Mouse (Mus musculus): ENCODE measurements at regions not wholly inside any gene's neighbourhood (a gene's known extent, or its start where the extent isn't known, plus 50 kb on each side); places are given as distances from the start of the nearest gene placed in this dataset.

- Histone ChIP-seq H3K27ac (no peak overlapping the region), H3K9me3 (no peaks in the 10 kb centered on the region), H3K4me3 (no peak overlapping the region), H3K4me2 (replicated peaks) (no peak overlapping the region), H3K4me1 (peaks cover 15% of the 10 kb centered on the region), H3K36me3 (no peaks in the 10 kb centered on the region), H3K9ac (no peak overlapping the region), H3K27me3 (no peaks in the 10 kb centered on the region)
- no peak for ATAC-seq (ENCODE audit: insufficient number of reproducible peaks, insufficient read depth, low FRiP score, low TSS enrichment)
- 47% methylated on average over 2 of the region's 2 CpGs for WGBS
Observed at GRCm38 (mm10) chr7:136235563-136235962, 519.4 kb upstream of the Mki67 start.

GRCm38 (mm10) chr7:136236391-136236790, 520.2 kb upstream of the Mki67 start:
- Histone ChIP-seq H3K4me3 (no peak overlapping the region), H3K27ac (no peak overlapping the region), H3K4me1 (peaks cover 15% of the 10 kb centered on the region), H3K36me3 (no peaks in the 10 kb centered on the region), H3K9ac (no peak overlapping the region), H3K9me3 (no peaks in the 10 kb centered on the region), H3K4me2 (replicated peaks) (no peak overlapping the region), H3K27me3 (no peaks in the 10 kb centered on the region)
- WGBS, result 63% methylated on average over 10 of the region's 10 CpGs
- ATAC-seq (ENCODE audit: insufficient number of reproducible peaks, insufficient read depth, low FRiP score, low TSS enrichment), result no peak

- ATAC-seq (ENCODE audit: insufficient number of reproducible peaks, insufficient read depth, low FRiP score, low TSS enrichment), result no peak
- H3K9me3 ChIP-seq, result no peaks in the 10 kb centered on the region
- no peak overlapping the region for H3K4me2 ChIP-seq (replicated peaks)
- H3K9ac ChIP-seq, result no peak overlapping the region
- H3K27ac ChIP-seq, result no peak overlapping the region
- WGBS, result 47% methylated on average over 6 of the region's 6 CpGs
- H3K4me3 ChIP-seq, result no peak overlapping the region
- H3K4me1 ChIP-seq, result no peaks in the 10 kb centered on the region; the same call in 1 of the 2 replicates
- H3K27me3 ChIP-seq, result no peaks in the 10 kb centered on the region
- no peaks in the 10 kb centered on the region for H3K36me3 ChIP-seq
Observed at GRCm38 (mm10) chr7:136265691-136266090, 549.5 kb upstream of the Mki67 start.

GRCm38 (mm10) chr7:136267716-136268489, 551.7 kb upstream of the Mki67 start:
- Histone ChIP-seq H3K4me3 (no peak overlapping the region), H3K4me2 (replicated peaks) (no peak overlapping the region), H3K27me3 (no peaks in the 10 kb centered on the region), H3K9me3 (no peaks in the 10 kb centered on the region), H3K4me1 (no peaks in the 10 kb centered on the region; the same call in 1 of the 2 replicates), H3K36me3 (no peaks in the 10 kb centered on the region), H3K27ac (no peak overlapping the region), H3K9ac (no peak overlapping the region)
- no peak for ATAC-seq (ENCODE audit: insufficient number of reproducible peaks, insufficient read depth, low FRiP score, low TSS enrichment)
- WGBS, result 73% methylated on average over 7 of the region's 7 CpGs

GRCm38 (mm10) chr7:136275651-136276050, 559.5 kb upstream of the Mki67 start:
- Histone ChIP-seq H3K4me2 (replicated peaks) (no peak overlapping the region), H3K9me3 (no peaks in the 10 kb centered on the region), H3K27me3 (no peaks in the 10 kb centered on the region), H3K9ac (no peak overlapping the region), H3K4me1 (no peaks in the 10 kb centered on the region), H3K27ac (no peak overlapping the region), H3K36me3 (no peaks in the 10 kb centered on the region), H3K4me3 (no peak overlapping the region)
- WGBS, result 54% methylated on average over 10 of the region's 10 CpGs
- no peak for ATAC-seq (ENCODE audit: insufficient number of reproducible peaks, insufficient read depth, low FRiP score, low TSS enrichment)

- ATAC-seq (ENCODE audit: insufficient number of reproducible peaks, insufficient read depth, low FRiP score, low TSS enrichment), result no peak
- no peaks in the 10 kb centered on the region for H3K27me3 ChIP-seq
- H3K9me3 ChIP-seq, result no peaks in the 10 kb centered on the region
- WGBS, result 87% methylated on average over 6 of the region's 6 CpGs
- H3K4me3 ChIP-seq, result no peak overlapping the region
- H3K36me3 ChIP-seq, result no peaks in the 10 kb centered on the region
- no peak overlapping the region for H3K9ac ChIP-seq
- no peaks in the 10 kb centered on the region for H3K4me1 ChIP-seq
- H3K27ac ChIP-seq, result no peak overlapping the region
- no peak overlapping the region for H3K4me2 ChIP-seq (replicated peaks)
Observed at GRCm38 (mm10) chr7:136283770-136284169, 567.6 kb upstream of the Mki67 start.

- WGBS, result 97% methylated on average over 1 of the region's 1 CpGs
- H3K9me3 ChIP-seq, result no peaks in the 10 kb centered on the region
- H3K27ac ChIP-seq, result no peak overlapping the region
- no peak for ATAC-seq (ENCODE audit: insufficient number of reproducible peaks, insufficient read depth, low FRiP score, low TSS enrichment)
- H3K4me3 ChIP-seq, result no peak overlapping the region
- H3K4me2 ChIP-seq (replicated peaks), result no peak overlapping the region
- H3K4me1 ChIP-seq, result no peaks in the 10 kb centered on the region
- no peaks in the 10 kb centered on the region for H3K27me3 ChIP-seq
- H3K36me3 ChIP-seq, result no peaks in the 10 kb centered on the region
- H3K9ac ChIP-seq, result no peak overlapping the region
Observed at GRCm38 (mm10) chr7:136285606-136286005, 569.4 kb upstream of the Mki67 start.

- Histone ChIP-seq H3K9ac (no peak overlapping the region), H3K4me2 (replicated peaks) (no peak overlapping the region), H3K27me3 (no peaks in the 10 kb centered on the region), H3K4me3 (no peak overlapping the region), H3K4me1 (no peaks in the 10 kb centered on the region), H3K36me3 (no peaks in the 10 kb centered on the region), H3K27ac (no peak overlapping the region), H3K9me3 (no peaks in the 10 kb centered on the region)
- no peak for ATAC-seq (ENCODE audit: insufficient number of reproducible peaks, insufficient read depth, low FRiP score, low TSS enrichment)
- 70% methylated on average over 6 of the region's 6 CpGs for WGBS
Observed at GRCm38 (mm10) chr7:136293536-136294145, 577.5 kb upstream of the Mki67 start.

GRCm38 (mm10) chr7:136294445-136294844, 578.3 kb upstream of the Mki67 start:
- H3K27ac ChIP-seq, result no peak overlapping the region
- no peak overlapping the region for H3K9ac ChIP-seq
- H3K4me2 ChIP-seq (replicated peaks), result no peak overlapping the region
- H3K4me1 ChIP-seq, result no peaks in the 10 kb centered on the region
- H3K36me3 ChIP-seq, result no peaks in the 10 kb centered on the region
- 34% methylated on average over 4 of the region's 4 CpGs for WGBS
- H3K4me3 ChIP-seq, result no peak overlapping the region
- H3K27me3 ChIP-seq, result no peaks in the 10 kb centered on the region
- H3K9me3 ChIP-seq, result no peaks in the 10 kb centered on the region
- ATAC-seq (ENCODE audit: insufficient number of reproducible peaks, insufficient read depth, low FRiP score, low TSS enrichment), result no peak

- no peak overlapping the region for H3K9ac ChIP-seq
- H3K9me3 ChIP-seq, result no peaks in the 10 kb centered on the region
- ATAC-seq (ENCODE audit: insufficient number of reproducible peaks, insufficient read depth, low FRiP score, low TSS enrichment), result no peak
- H3K4me1 ChIP-seq, result no peaks in the 10 kb centered on the region
- no peak overlapping the region for H3K27ac ChIP-seq
- no peaks in the 10 kb centered on the region for H3K27me3 ChIP-seq
- no peak overlapping the region for H3K4me3 ChIP-seq
- H3K4me2 ChIP-seq (replicated peaks), result no peak overlapping the region
- no peaks in the 10 kb centered on the region for H3K36me3 ChIP-seq
- WGBS, result 80% methylated on average over 2 of the region's 2 CpGs
Observed at GRCm38 (mm10) chr7:136297901-136298513, 581.8 kb upstream of the Mki67 start.

GRCm38 (mm10) chr7:136306137-136306536, 588.3 kb upstream of the Mgmt start:
- Histone ChIP-seq H3K9me3 (no peaks in the 10 kb centered on the region), H3K36me3 (no peaks in the 10 kb centered on the region), H3K4me3 (no peak overlapping the region), H3K9ac (no peak overlapping the region), H3K27ac (no peak overlapping the region), H3K27me3 (no peaks in the 10 kb centered on the region), H3K4me1 (0 out of 2 replicates have a peak, but pooled peaks cover 3% of the 10 kb centered on the region), H3K4me2 (replicated peaks) (no peak overlapping the region)
- 60% methylated on average over 4 of the region's 4 CpGs for WGBS
- no peak for ATAC-seq (ENCODE audit: insufficient number of reproducible peaks, insufficient read depth, low FRiP score, low TSS enrichment)

GRCm38 (mm10) chr7:136308765-136309164, 585.6 kb upstream of the Mgmt start:
- Histone ChIP-seq H3K9me3 (no peaks in the 10 kb centered on the region), H3K36me3 (no peaks in the 10 kb centered on the region), H3K27ac (no peak overlapping the region), H3K4me2 (replicated peaks) (no peak overlapping the region), H3K27me3 (no peaks in the 10 kb centered on the region), H3K4me3 (no peak overlapping the region), H3K9ac (no peak overlapping the region), H3K4me1 (0 out of 2 replicates have a peak, but pooled peaks cover 3% of the 10 kb centered on the region)
- ATAC-seq (ENCODE audit: insufficient number of reproducible peaks, insufficient read depth, low FRiP score, low TSS enrichment), result no peak
